Mouse (Mus musculus) olfactory bulb, adult 2 months (tissue): ENCODE data around the gene Gosr1.

Experiments
- CTCF ChIP-seq: fragments of 200-500 bp; IDR thresholded peaks from 2 replicates; pipeline ENCODE4 v1.5.1; 2012; ENCODE audit warnings: low read depth, mild to moderate bottlenecking, low read length, moderate library complexity; ENCODE audit not compliant: insufficient read depth
- POLR2A ChIP-seq: fragments of 200-500 bp; IDR thresholded peaks from 2 replicates; pipeline ENCODE4 v1.6.1; 2012; ENCODE audit warnings: mild to moderate bottlenecking, low read depth, low read length, moderate library complexity; ENCODE audit not compliant: insufficient read depth

GRCm38 (mm10) chr11:76708881-76709280, 54.5 kb downstream of the Gosr1 start:
- no peak for TF ChIP-seq CTCF
- no peak for TF ChIP-seq POLR2A
